Mouse (Mus musculus) adrenal gland, adult 10 weeks (tissue): ENCODE results near the gene Cep170b. TPM values are rescaled to one million over a fixed set of nuclear protein-coding genes. Genes with fewer than 3 reads are reported as not detected.

Experiments used
- polyA plus RNA-seq: library from polyadenylated mRNA; stranded (reverse); fragments of 350-450 nt; fragmentation: Illumina TruSeq; extraction: RNeasy Lipid Tissue Mini Kit (QIAGEN cat#74804); gene quantifications from one replicate; pipeline ENCODE4 v1.2.3, GENCODE M21; 2014; ENCODE audit warnings: low read depth, low replicate concordance

The Cep170b gene
- polyA plus RNA-seq, result 12.4 TPM

GRCm38 (mm10) chr12:112720216-112720615, at the start of gene Cep170b:
TSS of gene Cep170b (plus strand) at chr12:112720455.

GRCm38 (mm10) chr12:112674132-112675011, 45.9 kb upstream of the Cep170b start, which contains the start of gene Akt1:
TSS of gene Akt1 (minus strand) at chr12:112674884.

GRCm38 (mm10) chr12:112678555-112679026, 41.7 kb upstream of the Cep170b start, which contains the start of gene Zbtb42:
TSS of gene Zbtb42 (plus strand) at chr12:112678828.

GRCm38 (mm10) chr12:112760154-112760926, 40.1 kb downstream of the Cep170b start, which contains the start of gene Pld4:
TSS of gene Pld4 (plus strand) at chr12:112760655.

Other genes starting within 250 kb of the Cep170b start
- gene A530016L24Rik, start 231.0 kb upstream of the Cep170b start, polyA plus RNA-seq, result 2.0 TPM
- not detected for gene Tmem179, start 203.7 kb upstream of the Cep170b start, polyA plus RNA-seq
- gene Inf2, start 131.7 kb upstream of the Cep170b start, polyA plus RNA-seq, result 1.5 TPM
- gene Adssl1, start 100.4 kb upstream of the Cep170b start, polyA plus RNA-seq, result 2.8 TPM
- 2.4 TPM for gene Siva1, start 75.8 kb upstream of the Cep170b start, polyA plus RNA-seq
- 11.5 TPM for gene Akt1, start 45.6 kb upstream of the Cep170b start, polyA plus RNA-seq
- 0.58 TPM for gene Zbtb42, start 41.6 kb upstream of the Cep170b start, polyA plus RNA-seq
- gene Pld4, start 40.2 kb downstream of the Cep170b start, polyA plus RNA-seq, result not detected
- gene Ahnak2, start 82.2 kb downstream of the Cep170b start, polyA plus RNA-seq, result 1.1 TPM
- gene Clba1, start 88.5 kb downstream of the Cep170b start, polyA plus RNA-seq, result 1.9 TPM
- gene Cdca4, start 109.0 kb downstream of the Cep170b start, polyA plus RNA-seq, result 6.9 TPM
- gene Gpr132, start 147.8 kb downstream of the Cep170b start, polyA plus RNA-seq, result not detected
- 0.12 TPM for gene Jag2, start 209.3 kb downstream of the Cep170b start, polyA plus RNA-seq
- 0.93 TPM for gene Nudt14, start 221.7 kb downstream of the Cep170b start, polyA plus RNA-seq